Mouse (Mus musculus): ENCODE measurements around the gene Wdr61. TPM values are rescaled to one million over a fixed set of nuclear protein-coding genes. Genes with fewer than 3 reads are reported as not detected.
"Not testable (repeated sequence)": the region's sequence is repeated elsewhere in the genome, so short reads cannot be mapped to it uniquely, and the experiment has no call there.

Gene Wdr61
- polyA plus RNA-seq, 1 experiment from 2014 or later = 76.3 TPM

- Histone ChIP-seq H3K9me3 (ENCODE audit: control insufficient read depth, low read length) (no peaks in the 10 kb centered on the region), H3K4me3 (ENCODE audit: low read depth, low read length) (peak within 1 kb of the TSS; percentile 72), H3K4me2 (ENCODE audit: low read depth, low read length) (peak within 1 kb of the TSS; percentile 70), H3K4me1 (ENCODE audit: control insufficient read depth, insufficient read depth, low read length) (peaks cover 11% of the 10 kb centered on the region), H3K27ac (ENCODE audit: low read depth, low read length) (no peak within 1 kb of the TSS), H3K36me3 (ENCODE audit: control insufficient read depth, insufficient read depth, low read length) (no peaks in the 10 kb centered on the region), H3K27me3 (ENCODE audit: control insufficient read depth, insufficient read depth, low read length) (0 out of 2 replicates have a peak, but pooled peaks cover 4% of the 10 kb centered on the region), H3K9ac (replicated peaks; ENCODE audit: low read depth, low read length) (peak within 1 kb of the TSS; percentile 68)
- WGBS = 65% methylated on average over 17 of the region's 17 CpGs
- no peak; the same call in 1 of the 2 replicates for ATAC-seq (ENCODE audit: low read depth)
Measured at GRCm38 (mm10) chr9:54698318-54699086, 35.8 kb downstream of the Wdr61 start, which contains the start of gene Dnaja4. Gene Dnaja4, plus strand, starts transcription at chr9:54698873.

- not testable (repeated sequence) for H3K9me3 ChIP-seq (ENCODE audit: control insufficient read depth, low read length); H3K27ac ChIP-seq (ENCODE audit: low read depth, low read length); H3K27me3 ChIP-seq (ENCODE audit: control insufficient read depth, insufficient read depth, low read length); H3K36me3 ChIP-seq (ENCODE audit: control insufficient read depth, insufficient read depth, low read length); H3K4me1 ChIP-seq (ENCODE audit: control insufficient read depth, insufficient read depth, low read length)
- Histone ChIP-seq H3K9ac (replicated peaks; ENCODE audit: low read depth, low read length) (0 out of 2 replicates have a peak overlapping the region, but pooled peaks have one; percentile 28), H3K4me2 (ENCODE audit: low read depth, low read length) (peak overlapping the region; percentile 50), H3K4me3 (ENCODE audit: low read depth, low read length) (peak overlapping the region; percentile 22)
- ATAC-seq (ENCODE audit: low read depth) = peak; percentile 41; the same call in 1 of the 2 replicates
- WGBS = 4% methylated on average over 31 of the region's 31 CpGs
Measured at GRCm38 (mm10) chr9:54691241-54691805, 43.0 kb downstream of the Wdr61 start.

GRCm38 (mm10) chr9:54690697-54691096 lies 43.6 kb downstream of the Wdr61 start:
- H3K27ac ChIP-seq (ENCODE audit: low read depth, low read length); H3K9me3 ChIP-seq (ENCODE audit: control insufficient read depth, low read length); H3K4me1 ChIP-seq (ENCODE audit: control insufficient read depth, insufficient read depth, low read length); H3K27me3 ChIP-seq (ENCODE audit: control insufficient read depth, insufficient read depth, low read length); H3K4me2 ChIP-seq (ENCODE audit: low read depth, low read length); H3K36me3 ChIP-seq (ENCODE audit: control insufficient read depth, insufficient read depth, low read length); H3K4me3 ChIP-seq (ENCODE audit: low read depth, low read length); ATAC-seq (ENCODE audit: low read depth); H3K9ac ChIP-seq (replicated peaks; ENCODE audit: low read depth, low read length): not testable (repeated sequence)
- WGBS = 81% methylated on average over 2 of the region's 2 CpGs

DNA sequence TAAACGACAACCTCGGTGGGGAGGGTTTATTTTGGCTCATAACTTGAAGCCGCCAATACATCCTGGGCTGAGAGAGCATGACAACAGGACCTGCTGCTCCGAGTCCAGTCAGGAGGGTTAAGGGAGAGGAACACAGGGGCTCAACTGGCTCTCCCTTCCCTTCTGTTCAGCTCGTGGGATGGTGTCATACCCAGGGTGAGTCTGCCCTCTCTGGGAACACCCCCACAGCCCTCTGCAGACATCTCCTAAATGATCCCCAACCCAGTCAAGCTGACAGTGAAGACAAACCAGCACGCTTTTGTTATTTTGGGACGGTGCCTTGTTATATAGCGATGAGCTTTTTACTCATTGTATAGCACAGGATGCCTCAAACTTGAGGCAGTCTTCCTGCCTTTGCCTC lies 44.9 kb downstream of the Wdr61 start:
- no peak for ATAC-seq (ENCODE audit: low read depth)
- Histone ChIP-seq H3K4me2 (ENCODE audit: low read depth, low read length) (no peak overlapping the region), H3K4me3 (ENCODE audit: low read depth, low read length) (no peak overlapping the region), H3K4me1 (ENCODE audit: control insufficient read depth, insufficient read depth, low read length) (no peaks in the 10 kb centered on the region), H3K36me3 (ENCODE audit: control insufficient read depth, insufficient read depth, low read length) (no peaks in the 10 kb centered on the region), H3K9me3 (ENCODE audit: control insufficient read depth, low read length) (no peaks in the 10 kb centered on the region), H3K27me3 (ENCODE audit: control insufficient read depth, insufficient read depth, low read length) (no peaks in the 10 kb centered on the region), H3K27ac (ENCODE audit: low read depth, low read length) (no peak overlapping the region), H3K9ac (replicated peaks; ENCODE audit: low read depth, low read length) (no peak overlapping the region)
- WGBS = 66% methylated on average over 8 of the region's 8 CpGs

DNA sequence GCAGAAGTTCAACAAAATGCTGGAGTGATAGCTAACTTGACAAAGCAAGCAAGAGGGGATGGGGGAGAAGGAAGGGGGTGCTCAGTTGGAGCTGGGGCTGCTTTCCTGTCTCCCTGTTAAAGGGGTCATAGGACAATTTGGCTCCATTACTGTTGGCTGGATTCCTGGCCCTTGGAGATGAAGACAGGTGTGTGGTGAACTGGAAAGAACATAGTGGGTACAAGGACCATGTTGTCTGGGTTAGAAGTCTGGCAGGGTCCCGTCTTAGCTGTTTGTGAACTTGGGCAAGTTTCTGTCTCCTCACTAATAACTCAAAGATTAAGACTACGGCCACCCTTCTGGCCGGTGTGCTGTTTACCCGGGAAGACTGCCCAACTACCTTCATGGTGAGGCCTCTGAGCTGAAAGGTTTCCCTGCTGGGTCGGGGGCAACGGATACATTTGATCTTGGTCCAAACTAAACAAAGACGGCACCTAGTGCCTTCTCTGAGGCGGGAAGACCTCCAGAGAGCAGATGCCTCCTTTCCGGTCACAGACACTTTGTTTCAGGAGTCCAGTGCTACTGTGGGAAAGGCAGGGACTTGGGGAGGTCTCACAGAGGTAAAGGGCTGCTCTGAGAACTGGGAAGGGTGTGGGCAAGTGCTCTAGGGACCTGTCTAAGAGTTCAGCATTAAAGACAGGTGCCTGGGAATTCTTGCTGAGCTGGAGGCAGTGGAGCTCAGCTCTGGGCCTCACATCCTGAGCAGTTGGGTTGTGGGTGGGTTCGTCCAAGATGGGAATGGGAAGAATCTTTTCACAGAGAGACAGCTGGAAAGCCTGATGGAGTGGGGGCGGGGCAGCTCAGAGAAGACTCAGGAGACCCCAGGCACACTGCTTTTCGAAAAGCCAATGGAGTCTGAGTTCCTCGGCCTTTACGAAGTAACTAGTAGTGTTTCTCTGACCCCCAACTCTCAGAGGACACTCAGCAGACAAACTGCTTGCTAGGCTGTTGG lies 46.8 kb downstream of the Wdr61 start:
- H3K9ac ChIP-seq (replicated peaks; ENCODE audit: low read depth, low read length) = no peak overlapping the region
- H3K27me3 ChIP-seq (ENCODE audit: control insufficient read depth, insufficient read depth, low read length) = no peaks in the 10 kb centered on the region
- H3K27ac ChIP-seq (ENCODE audit: low read depth, low read length) = no peak overlapping the region
- no peak for ATAC-seq (ENCODE audit: low read depth)
- H3K36me3 ChIP-seq (ENCODE audit: control insufficient read depth, insufficient read depth, low read length) = no peaks in the 10 kb centered on the region
- no peaks in the 10 kb centered on the region for H3K4me1 ChIP-seq (ENCODE audit: control insufficient read depth, insufficient read depth, low read length)
- no peak overlapping the region for H3K4me2 ChIP-seq (ENCODE audit: low read depth, low read length)
- 61% methylated on average over 14 of the region's 14 CpGs for WGBS
- H3K9me3 ChIP-seq (ENCODE audit: control insufficient read depth, low read length) = no peaks in the 10 kb centered on the region
- H3K4me3 ChIP-seq (ENCODE audit: low read depth, low read length) = no peak overlapping the region

GRCm38 (mm10) chr9:54683814-54684605 lies 50.3 kb downstream of the Wdr61 start:
- Histone ChIP-seq H3K27me3 (ENCODE audit: control insufficient read depth, insufficient read depth, low read length) (no peaks in the 10 kb centered on the region), H3K9me3 (ENCODE audit: control insufficient read depth, low read length) (no peaks in the 10 kb centered on the region)

GRCm38 (mm10) chr9:54682846-54683245 lies 51.5 kb downstream of the Wdr61 start:
- no peaks in the 10 kb centered on the region for H3K4me1 ChIP-seq (ENCODE audit: control insufficient read depth, insufficient read depth, low read length)
- H3K9me3 ChIP-seq (ENCODE audit: control insufficient read depth, low read length) = no peaks in the 10 kb centered on the region
- H3K4me2 ChIP-seq (ENCODE audit: low read depth, low read length) = no peak overlapping the region
- WGBS = 48% methylated on average over 2 of the region's 4 CpGs
- no peak overlapping the region for H3K27ac ChIP-seq (ENCODE audit: low read depth, low read length)
- no peak overlapping the region for H3K4me3 ChIP-seq (ENCODE audit: low read depth, low read length)
- no peaks in the 10 kb centered on the region for H3K27me3 ChIP-seq (ENCODE audit: control insufficient read depth, insufficient read depth, low read length)
- no peaks in the 10 kb centered on the region for H3K36me3 ChIP-seq (ENCODE audit: control insufficient read depth, insufficient read depth, low read length)
- no peak for ATAC-seq (ENCODE audit: low read depth)
- no peak overlapping the region for H3K9ac ChIP-seq (replicated peaks; ENCODE audit: low read depth, low read length)

More at GRCm38 (mm10) chr9:54683814-54684605, 50.3 kb downstream of the Wdr61 start:
- H3K4me2 ChIP-seq (ENCODE audit: low read depth, low read length) = no peak overlapping the region
- ATAC-seq (ENCODE audit: low read depth) = no peak
- no peaks in the 10 kb centered on the region for H3K36me3 ChIP-seq (ENCODE audit: control insufficient read depth, insufficient read depth, low read length)
- no peak overlapping the region for H3K27ac ChIP-seq (ENCODE audit: low read depth, low read length)
- H3K9ac ChIP-seq (replicated peaks; ENCODE audit: low read depth, low read length) = no peak overlapping the region
- no peaks in the 10 kb centered on the region for H3K4me1 ChIP-seq (ENCODE audit: control insufficient read depth, insufficient read depth, low read length)
- 73% methylated on average over 7 of the region's 7 CpGs for WGBS
- no peak overlapping the region for H3K4me3 ChIP-seq (ENCODE audit: low read depth, low read length)

- peak overlapping the region; percentile 24; the same call in 1 of the 2 replicates for H3K4me3 ChIP-seq (ENCODE audit: low read depth, low read length)
- H3K27me3 ChIP-seq (ENCODE audit: control insufficient read depth, insufficient read depth, low read length) = no peaks in the 10 kb centered on the region
- H3K27ac ChIP-seq (ENCODE audit: low read depth, low read length) = no peak overlapping the region
- H3K9ac ChIP-seq (replicated peaks; ENCODE audit: low read depth, low read length) = peak overlapping the region; percentile 22; the same call in 1 of the 2 replicates
- ATAC-seq (ENCODE audit: low read depth) = peak; percentile 72; the same call in 1 of the 2 replicates
- H3K36me3 ChIP-seq (ENCODE audit: control insufficient read depth, insufficient read depth, low read length) = no peaks in the 10 kb centered on the region
- 2% methylated on average over 14 of the region's 14 CpGs for WGBS
- peak overlapping the region; percentile 46 for H3K4me2 ChIP-seq (ENCODE audit: low read depth, low read length)
- no peaks in the 10 kb centered on the region for H3K9me3 ChIP-seq (ENCODE audit: control insufficient read depth, low read length)
- H3K4me1 ChIP-seq (ENCODE audit: control insufficient read depth, insufficient read depth, low read length) = no peaks in the 10 kb centered on the region
Measured at GRCm38 (mm10) chr9:54676531-54676986, 57.8 kb downstream of the Wdr61 start.

All from neural tube, embryonic 14.5 days (tissue).